Mouse (Mus musculus): ENCODE data around the gene Map7. TPM values are rescaled to one million over a fixed set of nuclear protein-coding genes. Genes with fewer than 3 reads are reported as not detected.

The Map7 gene
- polyA plus RNA-seq, 1 experiment from 2014 or later: 19.4 TPM

- Histone ChIP-seq H3K27me3 (ENCODE audit: control insufficient read depth, insufficient read depth, low read length) (no peaks in the 10 kb centered on the region), H3K4me2 (ENCODE audit: low read depth, low read length) (no peak overlapping the region), H3K36me3 (ENCODE audit: control insufficient read depth, insufficient read depth, low read length) (no peaks in the 10 kb centered on the region), H3K9ac (ENCODE audit: low read length) (no peak overlapping the region; the same call in 1 of the 2 replicates), H3K4me1 (ENCODE audit: control insufficient read depth, insufficient read depth, low read length) (0 out of 2 replicates have a peak, but pooled peaks cover 3% of the 10 kb centered on the region), H3K4me3 (replicated peaks; ENCODE audit: low read length) (no peak overlapping the region), H3K9me3 (replicated peaks; ENCODE audit: control insufficient read depth, low read length) (no peaks in the 10 kb centered on the region), H3K27ac (ENCODE audit: low read length) (no peak overlapping the region)
- WGBS: 58% methylated on average over 20 of the region's 20 CpGs
- peak; percentile 41; the same call in 1 of the 2 replicates for ATAC-seq (ENCODE audit: insufficient read depth, low FRiP score)
Measured at GRCm38 (mm10) chr10:20204696-20205431, 56.6 kb downstream of the Map7 start.

- no peak overlapping the region for H3K4me2 ChIP-seq (ENCODE audit: low read depth, low read length)
- no peak overlapping the region for H3K27ac ChIP-seq (ENCODE audit: low read length)
- no peaks in the 10 kb centered on the region for H3K9me3 ChIP-seq (replicated peaks; ENCODE audit: control insufficient read depth, low read length)
- H3K36me3 ChIP-seq (ENCODE audit: control insufficient read depth, insufficient read depth, low read length): no peaks in the 10 kb centered on the region
- ATAC-seq (ENCODE audit: insufficient read depth, low FRiP score): no peak
- H3K27me3 ChIP-seq (ENCODE audit: control insufficient read depth, insufficient read depth, low read length): no peaks in the 10 kb centered on the region
- H3K4me1 ChIP-seq (ENCODE audit: control insufficient read depth, insufficient read depth, low read length): 0 out of 2 replicates have a peak, but pooled peaks cover 3% of the 10 kb centered on the region
- H3K9ac ChIP-seq (ENCODE audit: low read length): no peak overlapping the region
- 85% methylated on average over 7 of the region's 7 CpGs for WGBS
- no peak overlapping the region for H3K4me3 ChIP-seq (replicated peaks; ENCODE audit: low read length)
Measured at GRCm38 (mm10) chr10:20206966-20207365, 58.7 kb downstream of the Map7 start.

GRCm38 (mm10) chr10:20209609-20210341, 61.5 kb downstream of the Map7 start:
- no peak overlapping the region for H3K4me3 ChIP-seq (replicated peaks; ENCODE audit: low read length)
- no peak overlapping the region; the same call in 1 of the 2 replicates for H3K27ac ChIP-seq (ENCODE audit: low read length)
- ATAC-seq (ENCODE audit: insufficient read depth, low FRiP score): no peak
- H3K4me2 ChIP-seq (ENCODE audit: low read depth, low read length): no peak overlapping the region
- H3K4me1 ChIP-seq (ENCODE audit: control insufficient read depth, insufficient read depth, low read length): 0 out of 2 replicates have a peak, but pooled peaks cover 2% of the 10 kb centered on the region
- 83% methylated on average over 5 of the region's 5 CpGs for WGBS
- H3K27me3 ChIP-seq (ENCODE audit: control insufficient read depth, insufficient read depth, low read length): no peaks in the 10 kb centered on the region
- H3K9ac ChIP-seq (ENCODE audit: low read length): no peak overlapping the region
- no peaks in the 10 kb centered on the region for H3K36me3 ChIP-seq (ENCODE audit: control insufficient read depth, insufficient read depth, low read length)
- H3K9me3 ChIP-seq (replicated peaks; ENCODE audit: control insufficient read depth, low read length): no peaks in the 10 kb centered on the region

GRCm38 (mm10) chr10:20214418-20214817, 66.1 kb downstream of the Map7 start:
- no peaks in the 10 kb centered on the region for H3K4me1 ChIP-seq (ENCODE audit: control insufficient read depth, insufficient read depth, low read length)
- ATAC-seq (ENCODE audit: insufficient read depth, low FRiP score): no peak
- H3K27ac ChIP-seq (ENCODE audit: low read length): no peak overlapping the region
- H3K27me3 ChIP-seq (ENCODE audit: control insufficient read depth, insufficient read depth, low read length): no peaks in the 10 kb centered on the region
- no peaks in the 10 kb centered on the region for H3K36me3 ChIP-seq (ENCODE audit: control insufficient read depth, insufficient read depth, low read length)
- H3K4me3 ChIP-seq (replicated peaks; ENCODE audit: low read length): no peak overlapping the region
- no peak overlapping the region for H3K4me2 ChIP-seq (ENCODE audit: low read depth, low read length)
- no peaks in the 10 kb centered on the region for H3K9me3 ChIP-seq (replicated peaks; ENCODE audit: control insufficient read depth, low read length)
- no peak overlapping the region for H3K9ac ChIP-seq (ENCODE audit: low read length)
- WGBS: 78% methylated on average over 4 of the region's 4 CpGs

- no peaks in the 10 kb centered on the region; the same call in 1 of the 2 replicates for H3K4me1 ChIP-seq (ENCODE audit: control insufficient read depth, insufficient read depth, low read length)
- no peaks in the 10 kb centered on the region for H3K9me3 ChIP-seq (replicated peaks; ENCODE audit: control insufficient read depth, low read length)
- H3K27ac ChIP-seq (ENCODE audit: low read length): no peak overlapping the region
- 65% methylated on average over 6 of the region's 6 CpGs for WGBS
- no peak overlapping the region for H3K4me3 ChIP-seq (replicated peaks; ENCODE audit: low read length)
- H3K9ac ChIP-seq (ENCODE audit: low read length): no peak overlapping the region
- H3K27me3 ChIP-seq (ENCODE audit: control insufficient read depth, insufficient read depth, low read length): no peaks in the 10 kb centered on the region
- H3K36me3 ChIP-seq (ENCODE audit: control insufficient read depth, insufficient read depth, low read length): no peaks in the 10 kb centered on the region
- no peak for ATAC-seq (ENCODE audit: insufficient read depth, low FRiP score)
- H3K4me2 ChIP-seq (ENCODE audit: low read depth, low read length): no peak overlapping the region
Measured at GRCm38 (mm10) chr10:20216982-20217381, 68.7 kb downstream of the Map7 start.

- Histone ChIP-seq H3K36me3 (ENCODE audit: control insufficient read depth, insufficient read depth, low read length) (no peaks in the 10 kb centered on the region), H3K4me1 (ENCODE audit: control insufficient read depth, insufficient read depth, low read length) (no peaks in the 10 kb centered on the region; the same call in 1 of the 2 replicates), H3K27ac (ENCODE audit: low read length) (no peak overlapping the region), H3K9ac (ENCODE audit: low read length) (no peak overlapping the region), H3K4me3 (replicated peaks; ENCODE audit: low read length) (no peak overlapping the region), H3K27me3 (ENCODE audit: control insufficient read depth, insufficient read depth, low read length) (no peaks in the 10 kb centered on the region), H3K4me2 (ENCODE audit: low read depth, low read length) (no peak overlapping the region), H3K9me3 (replicated peaks; ENCODE audit: control insufficient read depth, low read length) (no peaks in the 10 kb centered on the region)
- 76% methylated on average over 4 of the region's 4 CpGs for WGBS
- no peak for ATAC-seq (ENCODE audit: insufficient read depth, low FRiP score)
Measured at GRCm38 (mm10) chr10:20218866-20219265, 70.6 kb downstream of the Map7 start.

GRCm38 (mm10) chr10:20219538-20219937, 71.3 kb downstream of the Map7 start:
- H3K9ac ChIP-seq (ENCODE audit: low read length): no peak overlapping the region
- 69% methylated on average over 8 of the region's 8 CpGs for WGBS

GRCm38 (mm10) chr10:20220443-20221071, 72.3 kb downstream of the Map7 start:
- H3K9me3 ChIP-seq (replicated peaks; ENCODE audit: control insufficient read depth, low read length): no peaks in the 10 kb centered on the region
- no peaks in the 10 kb centered on the region for H3K27me3 ChIP-seq (ENCODE audit: control insufficient read depth, insufficient read depth, low read length)
- no peaks in the 10 kb centered on the region; the same call in 1 of the 2 replicates for H3K4me1 ChIP-seq (ENCODE audit: control insufficient read depth, insufficient read depth, low read length)
- no peaks in the 10 kb centered on the region for H3K36me3 ChIP-seq (ENCODE audit: control insufficient read depth, insufficient read depth, low read length)
- no peak overlapping the region for H3K4me2 ChIP-seq (ENCODE audit: low read depth, low read length)
- 44% methylated on average over 10 of the region's 10 CpGs for WGBS
- no peak overlapping the region for H3K27ac ChIP-seq (ENCODE audit: low read length)
- peak; percentile 53; the same call in 1 of the 2 replicates for ATAC-seq (ENCODE audit: insufficient read depth, low FRiP score)
- H3K4me3 ChIP-seq (replicated peaks; ENCODE audit: low read length): no peak overlapping the region
- H3K9ac ChIP-seq (ENCODE audit: low read length): no peak overlapping the region

More at GRCm38 (mm10) chr10:20219538-20219937, 71.3 kb downstream of the Map7 start:
- no peaks in the 10 kb centered on the region for H3K36me3 ChIP-seq (ENCODE audit: control insufficient read depth, insufficient read depth, low read length)
- no peak for ATAC-seq (ENCODE audit: insufficient read depth, low FRiP score)
- H3K4me1 ChIP-seq (ENCODE audit: control insufficient read depth, insufficient read depth, low read length): no peaks in the 10 kb centered on the region; the same call in 1 of the 2 replicates
- H3K9me3 ChIP-seq (replicated peaks; ENCODE audit: control insufficient read depth, low read length): no peaks in the 10 kb centered on the region
- no peak overlapping the region for H3K4me3 ChIP-seq (replicated peaks; ENCODE audit: low read length)
- H3K27me3 ChIP-seq (ENCODE audit: control insufficient read depth, insufficient read depth, low read length): no peaks in the 10 kb centered on the region
- no peak overlapping the region for H3K4me2 ChIP-seq (ENCODE audit: low read depth, low read length)
- H3K27ac ChIP-seq (ENCODE audit: low read length): no peak overlapping the region

- H3K4me2 ChIP-seq (ENCODE audit: low read depth, low read length): no peak overlapping the region
- no peak overlapping the region for H3K27ac ChIP-seq (ENCODE audit: low read length)
Measured at GRCm38 (mm10) chr10:20222011-20222410, 73.7 kb downstream of the Map7 start.

More at GRCm38 (mm10) chr10:20222011-20222410, 73.7 kb downstream of the Map7 start:
- no peak overlapping the region for H3K4me3 ChIP-seq (replicated peaks; ENCODE audit: low read length)
- H3K4me1 ChIP-seq (ENCODE audit: control insufficient read depth, insufficient read depth, low read length): no peaks in the 10 kb centered on the region; the same call in 1 of the 2 replicates
- no peaks in the 10 kb centered on the region for H3K9me3 ChIP-seq (replicated peaks; ENCODE audit: control insufficient read depth, low read length)
- H3K9ac ChIP-seq (ENCODE audit: low read length): no peak overlapping the region
- no peak for ATAC-seq (ENCODE audit: insufficient read depth, low FRiP score)
- no peaks in the 10 kb centered on the region for H3K27me3 ChIP-seq (ENCODE audit: control insufficient read depth, insufficient read depth, low read length)
- 90% methylated on average over 4 of the region's 4 CpGs for WGBS
- no peaks in the 10 kb centered on the region for H3K36me3 ChIP-seq (ENCODE audit: control insufficient read depth, insufficient read depth, low read length)

Measured in stomach, embryonic 16.5 days (tissue).